Mouse (Mus musculus): ENCODE measurements at regions not wholly inside any gene's neighbourhood (a gene's known extent, or its start where the extent isn't known, plus 50 kb on each side); places are given as distances from the start of the nearest gene placed in this dataset.

GRCm38 (mm10) chr9:13919739-13920410 lies 92.4 kb downstream of the Fam76b start:
- DNase-seq (ENCODE audit: low spot score) (no peak), ATAC-seq (ENCODE audit: low FRiP score) (peak; percentile 36; the same call in 1 of the 2 replicates)
- Histone ChIP-seq H3K4me1 (replicated peaks; ENCODE audit: control insufficient read depth, insufficient read depth, low read length) (peaks cover 14% of the 10 kb centered on the region), H3K4me2 (replicated peaks) (no peak overlapping the region), H3K36me3 (replicated peaks; ENCODE audit: control insufficient read depth, insufficient read depth) (no peaks in the 10 kb centered on the region), H3K27me3 (ENCODE audit: control insufficient read depth, insufficient read depth, low read length) (no peaks in the 10 kb centered on the region), H3K27ac (no peak overlapping the region), H3K9me3 (ENCODE audit: control insufficient read depth, low read length) (peaks cover 5% of the 10 kb centered on the region), H3K4me3 (replicated peaks; ENCODE audit: low read length) (no peak overlapping the region), H3K9ac (no peak overlapping the region)
- 81% methylated on average over 9 of the region's 9 CpGs for whole genome bisulfite sequencing

DNA sequence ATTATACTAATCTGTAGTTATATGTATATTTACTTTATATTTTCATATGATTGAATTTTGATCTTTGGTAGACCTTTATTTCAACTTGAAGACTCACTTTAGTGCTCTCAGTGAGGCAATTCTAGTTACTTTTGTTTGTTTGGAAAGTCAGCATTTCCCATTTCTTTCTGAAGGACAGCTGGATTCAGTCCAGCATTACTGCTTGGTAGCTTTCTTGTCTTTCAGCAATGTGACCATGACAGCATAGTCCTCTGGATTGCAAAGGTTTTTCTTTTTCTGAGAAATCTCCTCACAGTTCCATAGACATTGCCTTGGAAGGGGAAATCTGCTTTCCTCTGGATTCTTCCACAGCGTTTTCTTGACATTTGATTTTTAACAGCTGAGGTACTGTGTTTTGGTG lies 93.1 kb downstream of the Fam76b start:
- Histone ChIP-seq H3K27me3 (ENCODE audit: control insufficient read depth, insufficient read depth, low read length) (no peaks in the 10 kb centered on the region), H3K9me3 (ENCODE audit: control insufficient read depth, low read length) (peaks cover 5% of the 10 kb centered on the region), H3K36me3 (replicated peaks; ENCODE audit: control insufficient read depth, insufficient read depth) (no peaks in the 10 kb centered on the region), H3K4me3 (replicated peaks; ENCODE audit: low read length) (no peak overlapping the region), H3K9ac (no peak overlapping the region), H3K27ac (no peak overlapping the region), H3K4me1 (replicated peaks; ENCODE audit: control insufficient read depth, insufficient read depth, low read length) (peaks cover 14% of the 10 kb centered on the region), H3K4me2 (replicated peaks) (no peak overlapping the region)
- ATAC-seq (ENCODE audit: low FRiP score) (no peak), DNase-seq (ENCODE audit: low spot score) (no peak)
- 83% methylated on average over 1 of the region's 1 CpGs for WGBS

GRCm38 (mm10) chr9:13932001-13932508 lies 104.5 kb downstream of the Fam76b start:
- peak; percentile 53; the same call in 1 of the 2 replicates for ATAC-seq (ENCODE audit: low FRiP score)
- no peak overlapping the region for H3K4me2 ChIP-seq (replicated peaks)
- 25% methylated on average over 6 of the region's 6 CpGs for WGBS

DNA sequence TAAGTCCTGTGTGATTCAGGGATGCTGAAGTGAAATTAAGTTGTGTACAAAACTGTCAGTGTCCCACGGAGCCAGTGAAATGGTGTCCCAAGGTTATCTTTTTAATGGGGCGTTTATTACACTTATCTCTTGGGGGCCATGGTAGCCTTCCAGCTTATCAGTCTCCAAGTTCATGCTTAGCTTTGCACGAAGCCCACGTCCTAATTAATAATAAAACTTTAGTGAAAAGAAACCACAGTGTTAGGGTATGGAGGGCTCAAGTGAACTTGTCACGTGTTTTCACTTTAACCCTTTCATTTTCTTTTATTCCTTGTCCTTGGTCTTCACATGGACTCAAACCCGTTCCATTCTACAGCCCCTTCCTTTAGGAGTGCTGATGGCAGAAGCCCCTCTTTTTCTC lies 105.9 kb downstream of the Fam76b start:
- DNase-seq (ENCODE audit: low spot score): no peak
- Histone ChIP-seq H3K4me2 (replicated peaks) (no peak overlapping the region), H3K27me3 (ENCODE audit: control insufficient read depth, insufficient read depth, low read length) (no peaks in the 10 kb centered on the region), H3K9ac (no peak overlapping the region), H3K4me3 (replicated peaks; ENCODE audit: low read length) (no peak overlapping the region), H3K4me1 (replicated peaks; ENCODE audit: control insufficient read depth, insufficient read depth, low read length) (no peaks in the 10 kb centered on the region), H3K9me3 (ENCODE audit: control insufficient read depth, low read length) (peaks cover 7% of the 10 kb centered on the region; the same call in 1 of the 2 replicates), H3K36me3 (replicated peaks; ENCODE audit: control insufficient read depth, insufficient read depth) (no peaks in the 10 kb centered on the region), H3K27ac (no peak overlapping the region)
- no peak for ATAC-seq (ENCODE audit: low FRiP score)
- WGBS: 78% methylated on average over 6 of the region's 6 CpGs

More at GRCm38 (mm10) chr9:13932001-13932508, 104.5 kb downstream of the Fam76b start:
- DNase-seq (ENCODE audit: low spot score): no peak
- Histone ChIP-seq H3K4me1 (replicated peaks; ENCODE audit: control insufficient read depth, insufficient read depth, low read length) (no peaks in the 10 kb centered on the region), H3K4me3 (replicated peaks; ENCODE audit: low read length) (no peak overlapping the region), H3K27me3 (ENCODE audit: control insufficient read depth, insufficient read depth, low read length) (no peaks in the 10 kb centered on the region), H3K9ac (no peak overlapping the region), H3K36me3 (replicated peaks; ENCODE audit: control insufficient read depth, insufficient read depth) (no peaks in the 10 kb centered on the region), H3K9me3 (ENCODE audit: control insufficient read depth, low read length) (peaks cover 7% of the 10 kb centered on the region; the same call in 1 of the 2 replicates), H3K27ac (no peak overlapping the region)

- H3K27ac ChIP-seq: no peak overlapping the region
- no peak overlapping the region for H3K9ac ChIP-seq
- H3K9me3 ChIP-seq (ENCODE audit: control insufficient read depth, low read length): no peaks in the 10 kb centered on the region
- ATAC-seq (ENCODE audit: low FRiP score) (no peak), DNase-seq (ENCODE audit: low spot score) (no peak)
- no peaks in the 10 kb centered on the region for H3K4me1 ChIP-seq (replicated peaks; ENCODE audit: control insufficient read depth, insufficient read depth, low read length)
- 87% methylated on average over 2 of the region's 2 CpGs for WGBS
- no peaks in the 10 kb centered on the region for H3K27me3 ChIP-seq (ENCODE audit: control insufficient read depth, insufficient read depth, low read length)
- no peak overlapping the region for H3K4me3 ChIP-seq (replicated peaks; ENCODE audit: low read length)
- H3K36me3 ChIP-seq (replicated peaks; ENCODE audit: control insufficient read depth, insufficient read depth): no peaks in the 10 kb centered on the region
- H3K4me2 ChIP-seq (replicated peaks): no peak overlapping the region
Measured at GRCm38 (mm10) chr9:13937301-13937700, 109.8 kb downstream of the Fam76b start.

- H3K36me3 ChIP-seq (replicated peaks; ENCODE audit: control insufficient read depth, insufficient read depth): no peaks in the 10 kb centered on the region
- H3K9ac ChIP-seq: no peak overlapping the region
- no peaks in the 10 kb centered on the region for H3K9me3 ChIP-seq (ENCODE audit: control insufficient read depth, low read length)
- H3K27ac ChIP-seq: no peak overlapping the region
- no peak overlapping the region for H3K4me3 ChIP-seq (replicated peaks; ENCODE audit: low read length)
- ATAC-seq (ENCODE audit: low FRiP score): no peak
- 87% methylated on average over 3 of the region's 3 CpGs for WGBS
- no peak overlapping the region for H3K4me2 ChIP-seq (replicated peaks)
- no peaks in the 10 kb centered on the region for H3K4me1 ChIP-seq (replicated peaks; ENCODE audit: control insufficient read depth, insufficient read depth, low read length)
- DNase-seq (ENCODE audit: low spot score): no peak
- no peaks in the 10 kb centered on the region for H3K27me3 ChIP-seq (ENCODE audit: control insufficient read depth, insufficient read depth, low read length)
Measured at GRCm38 (mm10) chr9:13946519-13946918, 119.0 kb downstream of the Fam76b start.

DNA sequence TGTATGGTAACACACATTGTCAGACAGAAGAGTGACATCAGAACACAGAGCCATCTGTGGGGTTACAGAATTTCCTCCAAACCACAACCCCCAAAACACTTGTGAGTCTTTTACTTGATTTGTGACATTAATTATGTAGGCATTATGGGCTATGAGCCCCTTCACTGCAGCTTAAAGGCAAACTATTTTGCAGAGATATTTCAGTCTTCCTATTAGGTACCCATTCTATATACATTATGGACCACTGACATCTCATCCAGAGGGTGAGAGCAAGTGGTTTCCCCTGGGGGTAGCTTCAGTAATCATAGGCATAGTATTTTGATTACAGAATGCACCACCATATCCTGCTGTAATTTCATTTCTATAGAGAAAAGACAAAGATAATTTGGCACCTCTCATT lies 124.6 kb downstream of the Fam76b start:
- H3K9ac ChIP-seq: no peak overlapping the region
- no peaks in the 10 kb centered on the region for H3K4me1 ChIP-seq (replicated peaks; ENCODE audit: control insufficient read depth, insufficient read depth, low read length)
- H3K27me3 ChIP-seq (ENCODE audit: control insufficient read depth, insufficient read depth, low read length): no peaks in the 10 kb centered on the region
- H3K27ac ChIP-seq: no peak overlapping the region
- no peak for ATAC-seq (ENCODE audit: low FRiP score)
- no peak overlapping the region for H3K4me2 ChIP-seq (replicated peaks)
- DNase-seq (ENCODE audit: low spot score): no peak
- H3K9me3 ChIP-seq (ENCODE audit: control insufficient read depth, low read length): no peaks in the 10 kb centered on the region
- H3K36me3 ChIP-seq (replicated peaks; ENCODE audit: control insufficient read depth, insufficient read depth): no peaks in the 10 kb centered on the region
- no peak overlapping the region for H3K4me3 ChIP-seq (replicated peaks; ENCODE audit: low read length)

- Histone ChIP-seq H3K27ac (no peak overlapping the region), H3K4me3 (replicated peaks; ENCODE audit: low read length) (no peak overlapping the region), H3K27me3 (ENCODE audit: control insufficient read depth, insufficient read depth, low read length) (no peaks in the 10 kb centered on the region), H3K9me3 (ENCODE audit: control insufficient read depth, low read length) (no peaks in the 10 kb centered on the region), H3K36me3 (replicated peaks; ENCODE audit: control insufficient read depth, insufficient read depth) (no peaks in the 10 kb centered on the region), H3K4me1 (replicated peaks; ENCODE audit: control insufficient read depth, insufficient read depth, low read length) (no peaks in the 10 kb centered on the region), H3K9ac (no peak overlapping the region), H3K4me2 (replicated peaks) (no peak overlapping the region)
- DNase-seq (ENCODE audit: low spot score) (no peak), ATAC-seq (ENCODE audit: low FRiP score) (no peak)
- WGBS: 77% methylated on average over 7 of the region's 7 CpGs
Measured at GRCm38 (mm10) chr9:13963140-13963763, 135.7 kb downstream of the Fam76b start.

DNA sequence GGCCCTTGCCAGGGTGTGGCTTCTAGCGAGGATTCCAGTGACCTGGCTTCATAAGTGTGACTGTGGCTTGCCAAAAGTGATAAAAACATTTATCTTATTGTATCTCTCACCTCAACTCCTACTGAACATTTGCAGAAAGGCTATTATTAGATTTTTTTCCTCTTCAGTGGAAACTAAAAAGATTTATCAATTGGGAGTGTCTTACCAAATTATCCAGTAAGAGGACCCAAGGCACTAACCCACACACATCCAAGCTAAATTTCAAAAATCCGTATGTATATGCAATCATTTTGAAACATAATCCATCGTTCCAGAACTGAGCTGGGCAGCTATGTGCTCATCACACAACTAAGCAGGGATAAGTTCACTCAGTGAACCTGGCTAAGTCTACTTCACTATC lies 136.3 kb downstream of the Fam76b start:
- no peak overlapping the region for H3K27ac ChIP-seq
- no peak overlapping the region for H3K9ac ChIP-seq
- 81% methylated on average over 3 of the region's 3 CpGs for WGBS
- no peak overlapping the region for H3K4me3 ChIP-seq (replicated peaks; ENCODE audit: low read length)
- H3K9me3 ChIP-seq (ENCODE audit: control insufficient read depth, low read length): no peaks in the 10 kb centered on the region
- no peak overlapping the region for H3K4me2 ChIP-seq (replicated peaks)
- no peaks in the 10 kb centered on the region for H3K27me3 ChIP-seq (ENCODE audit: control insufficient read depth, insufficient read depth, low read length)
- no peaks in the 10 kb centered on the region for H3K4me1 ChIP-seq (replicated peaks; ENCODE audit: control insufficient read depth, insufficient read depth, low read length)
- DNase-seq (ENCODE audit: low spot score) (no peak), ATAC-seq (ENCODE audit: low FRiP score) (no peak)
- H3K36me3 ChIP-seq (replicated peaks; ENCODE audit: control insufficient read depth, insufficient read depth): no peaks in the 10 kb centered on the region

All from hindbrain, embryonic 14.5 days (tissue).